Mouse (Mus musculus) lung, postnatal 0 days (tissue): ENCODE measurements around the gene Als2cl. TPM values are rescaled to one million over a fixed set of nuclear protein-coding genes. Genes with fewer than 3 reads are reported as not detected.

ENCODE experiments used
- ATAC-seq: fragments of 200-750 bp; cut with Nextera tagmentation; 2 replicates; pipeline ENCODE4 v1.8.0; 2017; ENCODE audit warnings: moderate library complexity
- DNase-seq: peaks from one replicate; pipeline ENCODE4 v3.0.0-alpha.2; 2016; ENCODE audit warnings: low spot score
- H3K27ac ChIP-seq: fragments of 300-500 bp; sonication (generic); 2 replicates; pipeline ENCODE4 v1.5.1; 2014; ENCODE audit warnings: antibody characterized with exemption, mild to moderate bottlenecking, low read length, mixed read lengths
- H3K27me3 ChIP-seq: fragments of 300-500 bp; sonication (generic); replicated peaks from 2 replicates; pipeline ENCODE4 v1.6.1; 2014; ENCODE audit warnings: low read length, mixed read lengths; ENCODE audit not compliant: insufficient read depth
- H3K36me3 ChIP-seq: fragments of 300-500 bp; sonication (generic); 2 replicates; pipeline ENCODE4 v1.6.1; 2014; ENCODE audit warnings: low read length, mixed read lengths; ENCODE audit not compliant: insufficient read depth
- H3K4me1 ChIP-seq: fragments of 300-500 bp; sonication (generic); 2 replicates; pipeline ENCODE4 v1.6.1; 2014; ENCODE audit warnings: antibody characterized with exemption, low read depth, low read length, mixed read lengths; ENCODE audit not compliant: insufficient read depth
- H3K4me2 ChIP-seq: fragments of 300-500 bp; sonication (generic); replicated peaks from 2 replicates; pipeline ENCODE4 v1.6.1; 2014; ENCODE audit warnings: low read depth, mild to moderate bottlenecking, low read length, moderate library complexity, mixed read lengths
- H3K4me3 ChIP-seq: fragments of 300-500 bp; sonication (generic); 2 replicates; pipeline ENCODE4 v1.5.1; 2014; ENCODE audit warnings: low read depth, low read length
- H3K9ac ChIP-seq: fragments of 300-500 bp; sonication (generic); replicated peaks from 2 replicates; pipeline ENCODE4 v1.6.1; 2014; ENCODE audit warnings: low read depth, mild to moderate bottlenecking
- H3K9me3 ChIP-seq: fragments of 300-500 bp; sonication (generic); 2 replicates; pipeline ENCODE4 v1.6.1; 2016; ENCODE audit warnings: low read length, mixed read lengths
- CTCF ChIP-seq: IDR thresholded peaks from 2 replicates; pipeline ENCODE4 v1.5.1; 2016; ENCODE audit warnings: antibody characterized with exemption, mild to moderate bottlenecking
- EP300 ChIP-seq: IDR thresholded peaks from 2 replicates; pipeline ENCODE4 v1.6.1; 2016; ENCODE audit warnings: antibody characterized with exemption, mild to moderate bottlenecking, control low read depth
- WGBS: fragments of 180-500 bp; shearing (Covaris S2); extraction: QIAGEN DNeasy Blood & Tissue Kit; methylation state at CpG from one replicate; pipeline ENCODE4 v1.1.7; 2014; 5-methylcytosine and 5-hydroxymethylcytosine counted together
- polyA plus RNA-seq: library from polyadenylated mRNA; unstranded; fragments of >200 nt; fragmentation: Nextera tagmentation; extraction: Ambion mirVana; gene quantifications from 2 replicates; pipeline ENCODE4 v1.2.1, GENCODE M21; 2015

Gene Als2cl
- polyA plus RNA-seq, 1 experiment from 2014 or later = 13.5 TPM

DNA sequence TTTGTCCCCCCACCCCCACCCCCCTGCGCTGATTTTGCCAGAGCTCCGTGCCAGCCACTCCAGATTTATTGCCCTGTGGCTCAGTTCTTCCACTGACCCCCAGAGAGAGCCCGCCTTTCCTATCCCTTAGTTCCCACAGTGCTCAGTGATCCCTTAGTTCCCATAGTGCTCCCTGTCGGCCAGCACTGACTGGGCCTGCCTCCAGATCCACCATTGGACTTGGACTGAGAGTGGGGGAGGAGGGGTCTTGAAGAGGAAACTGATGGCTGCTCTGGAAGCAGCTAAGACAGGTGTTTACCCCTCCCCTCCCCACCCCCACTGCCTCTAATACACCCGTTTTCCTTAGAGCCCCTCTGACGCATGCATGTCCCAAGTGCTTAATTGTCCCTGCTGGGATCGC is 16.3 kb downstream of the Als2cl start:
- Histone ChIP-seq H3K9ac (no peak overlapping the region), H3K4me1 (no peaks in the 10 kb centered on the region; the same call in 1 of the 2 replicates), H3K27me3 (no peaks in the 10 kb centered on the region), H3K4me3 (no peak overlapping the region), H3K27ac (no peak overlapping the region), H3K9me3 (no peaks in the 10 kb centered on the region), H3K36me3 (0 out of 2 replicates have a peak, but pooled peaks cover 4% of the 10 kb centered on the region), H3K4me2 (no peak overlapping the region)
- 40% methylated on average over 7 of the region's 7 CpGs for WGBS
- DNase-seq (no peak), ATAC-seq (no peak)
- TF ChIP-seq CTCF = no peak
- TF ChIP-seq EP300 = no peak

- DNase-seq = peak; percentile 31
- Histone ChIP-seq H3K4me1 (no peaks in the 10 kb centered on the region), H3K4me3 (no peak overlapping the region), H3K9ac (no peak overlapping the region), H3K27ac (no peak overlapping the region), H3K4me2 (no peak overlapping the region), H3K27me3 (no peaks in the 10 kb centered on the region), H3K36me3 (0 out of 2 replicates have a peak, but pooled peaks cover 4% of the 10 kb centered on the region), H3K9me3 (no peaks in the 10 kb centered on the region)
- 15% methylated on average over 6 of the region's 6 CpGs for WGBS
- ATAC-seq = peak; percentile 8; the same call in 1 of the 2 replicates
- TF ChIP-seq CTCF (no peak), EP300 (no peak)
These were observed 16.9 kb downstream of the Als2cl start for GRCm38 (mm10) chr9:110896595-110896994.

- H3K9me3 ChIP-seq = no peaks in the 10 kb centered on the region
- 46% methylated on average over 10 of the region's 10 CpGs for WGBS
These were observed 19.9 kb downstream of the Als2cl start for GRCm38 (mm10) chr9:110899451-110900008.

GRCm38 (mm10) chr9:110901204-110901603 is 21.5 kb downstream of the Als2cl start:
- Histone ChIP-seq H3K9ac (no peak overlapping the region), H3K27me3 (no peaks in the 10 kb centered on the region), H3K36me3 (no peaks in the 10 kb centered on the region), H3K27ac (no peak overlapping the region), H3K4me3 (no peak overlapping the region), H3K4me2 (no peak overlapping the region), H3K4me1 (no peaks in the 10 kb centered on the region), H3K9me3 (no peaks in the 10 kb centered on the region)
- WGBS = 88% methylated on average over 6 of the region's 6 CpGs
- TF ChIP-seq CTCF (no peak), EP300 (no peak)
- ATAC-seq (no peak), DNase-seq (no peak)

More at GRCm38 (mm10) chr9:110899451-110900008, 19.9 kb downstream of the Als2cl start:
- no peak for ATAC-seq
- Histone ChIP-seq H3K4me3 (no peak overlapping the region), H3K27me3 (no peaks in the 10 kb centered on the region), H3K27ac (no peak overlapping the region), H3K36me3 (no peaks in the 10 kb centered on the region), H3K4me1 (no peaks in the 10 kb centered on the region), H3K4me2 (no peak overlapping the region), H3K9ac (no peak overlapping the region)
- TF ChIP-seq CTCF (no peak), EP300 (no peak)
- DNase-seq = peak; percentile 58

DNA sequence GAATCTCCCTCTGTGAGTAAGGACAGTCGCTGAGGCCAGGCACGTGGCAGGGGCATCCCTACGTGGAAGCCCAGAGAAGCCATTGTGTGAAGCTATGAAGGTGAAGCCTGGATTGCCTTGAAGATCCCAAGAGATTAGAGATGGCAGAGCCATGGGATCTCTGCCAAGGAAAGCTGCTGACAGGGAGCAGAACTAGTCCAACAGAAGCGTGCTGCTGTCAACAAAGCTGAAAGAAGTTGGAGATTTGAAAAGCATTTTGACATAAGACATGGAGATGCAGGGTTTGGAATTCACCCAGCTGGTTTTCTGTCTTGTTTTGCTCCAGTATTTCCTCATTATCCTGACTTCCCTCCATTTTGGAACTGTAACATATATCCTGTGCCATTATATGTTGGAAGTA is 22.6 kb downstream of the Als2cl start:
- ATAC-seq (no peak), DNase-seq (no peak)
- H3K27ac ChIP-seq = no peak overlapping the region
- no peak for TF ChIP-seq EP300
- TF ChIP-seq CTCF = no peak
- WGBS = 74% methylated on average over 4 of the region's 4 CpGs
- H3K4me3 ChIP-seq = no peak overlapping the region
- no peaks in the 10 kb centered on the region for H3K36me3 ChIP-seq
- no peaks in the 10 kb centered on the region for H3K27me3 ChIP-seq
- H3K4me1 ChIP-seq = no peaks in the 10 kb centered on the region
- no peak overlapping the region for H3K4me2 ChIP-seq
- H3K9me3 ChIP-seq = no peaks in the 10 kb centered on the region
- H3K9ac ChIP-seq = no peak overlapping the region

- H3K4me3 ChIP-seq = no peak overlapping the region
- ATAC-seq (no peak), DNase-seq (no peak)
- no peaks in the 10 kb centered on the region for H3K27me3 ChIP-seq
- 82% methylated on average over 11 of the region's 11 CpGs for WGBS
- H3K9ac ChIP-seq = no peak overlapping the region
- no peak overlapping the region for H3K27ac ChIP-seq
- H3K9me3 ChIP-seq = no peaks in the 10 kb centered on the region
- no peaks in the 10 kb centered on the region for H3K36me3 ChIP-seq
- TF ChIP-seq CTCF = no peak
- no peak for TF ChIP-seq EP300
- no peaks in the 10 kb centered on the region for H3K4me1 ChIP-seq
- no peak overlapping the region for H3K4me2 ChIP-seq
These were observed 27.6 kb downstream of the Als2cl start for GRCm38 (mm10) chr9:110907201-110907837.
